ENCODE assay signal across 15 mouse cellular contexts in the genomic region with DNA sequence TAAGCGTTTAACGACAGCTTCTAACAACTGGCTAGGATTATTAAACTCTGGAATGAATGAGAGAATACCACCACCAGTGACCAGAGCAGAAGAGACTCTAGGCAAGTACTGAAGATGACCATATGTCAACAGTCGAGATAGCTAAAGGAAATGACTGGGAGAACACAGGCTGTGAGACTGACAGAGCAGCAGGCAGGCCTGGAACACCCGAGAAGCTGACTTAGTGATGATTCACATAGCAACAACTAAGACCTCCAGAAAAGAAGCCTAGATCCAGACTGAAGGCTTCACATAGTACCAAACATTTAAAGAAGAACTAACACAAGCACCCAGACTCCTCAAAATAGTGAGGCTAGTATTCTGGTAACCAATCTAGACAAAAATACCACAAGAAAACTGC.
"Had no signal": no experiment of that assay in that cellular context is flagged by ENCODE, and none has a peak within 500 bp of the region (broad histone marks: within the 10 kb centered on the region; RNA-seq: fewer than 3 reads in every experiment).

No protein-coding gene starts in this region.

- H3K9me3 ChIP-seq: liver, embryonic 13.5 days; neural tube, embryonic 12.5 days; neural tube, embryonic 15.5 days had no signal

- H3K4me1 ChIP-seq: liver, embryonic 13.5 days; neural tube, embryonic 12.5 days had no signal

- H3K27me3 ChIP-seq: liver, embryonic 13.5 days; neural tube, embryonic 12.5 days; neural tube, embryonic 15.5 days had no signal

- H3K9ac ChIP-seq: liver, embryonic 13.5 days; lung, embryonic 14.5 days; neural tube, embryonic 12.5 days; neural tube, embryonic 15.5 days had no signal

- H3K27ac ChIP-seq: left cerebral cortex, adult 2 months; liver, embryonic 13.5 days; neural tube, embryonic 12.5 days; neural tube, embryonic 15.5 days had no signal

- H3K4me3 ChIP-seq: left cerebral cortex, adult 2 months; liver, embryonic 13.5 days; neural tube, embryonic 12.5 days; neural tube, embryonic 15.5 days had no signal

- DNase-seq: kidney, adult 18-20 months; kidney, adult 9 months; kidney, postnatal 14 days; kidney, postnatal 4 days; liver, embryonic 13.5 days; lung, embryonic 14.5 days; midbrain, embryonic 14.5 days; right cerebral cortex, adult 18-20 months; right cerebral cortex, postnatal 14 days; right cerebral cortex, postnatal 4 days; thymus, postnatal 25 days had no signal

- H3K4me2 ChIP-seq: liver, embryonic 13.5 days; lung, embryonic 14.5 days; neural tube, embryonic 12.5 days; neural tube, embryonic 15.5 days had no signal

- ATAC-seq: lung, postnatal 0 days had no signal
